Mouse (Mus musculus): ENCODE results near the gene Amigo3. TPM values are rescaled to one million over a fixed set of nuclear protein-coding genes. Genes with fewer than 3 reads are reported as not detected.

Amigo3 gene
- polyA plus RNA-seq, 1 experiment from 2014 or later: 1.5 TPM

DNA sequence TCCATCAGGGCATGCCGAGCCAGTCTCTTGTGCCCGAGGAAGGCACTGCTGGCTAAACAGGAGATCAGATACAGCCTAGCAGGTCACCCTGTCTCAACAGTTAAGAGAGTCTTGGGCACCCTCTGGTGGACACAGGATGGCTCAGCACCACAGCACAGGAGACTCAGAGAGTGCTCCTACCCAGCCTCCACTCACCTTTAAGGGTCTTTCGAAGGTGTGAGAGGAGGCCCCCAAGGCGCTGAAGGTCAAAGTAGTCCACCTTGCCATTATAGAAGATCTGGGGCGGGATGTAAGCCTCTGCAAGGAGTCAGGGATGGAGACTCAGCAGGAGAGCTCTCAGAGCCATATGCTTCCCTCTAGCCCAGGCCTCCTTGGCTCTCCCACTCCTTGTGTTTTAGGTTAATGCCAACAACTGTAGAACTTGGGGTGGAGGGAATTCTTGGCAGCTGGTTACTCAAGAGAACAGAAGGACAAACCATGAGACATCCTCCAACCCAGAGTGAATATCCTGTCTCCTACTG is 12.6 kb downstream of the Amigo3 start:
- Histone ChIP-seq H3K9me3 (replicated peaks) (no peaks in the 10 kb centered on the region), H3K9ac (no peak overlapping the region), H3K4me1 (replicated peaks) (peaks cover 36% of the 10 kb centered on the region), H3K4me2 (no peak overlapping the region), H3K27me3 (no peaks in the 10 kb centered on the region), H3K27ac (replicated peaks) (0 out of 2 replicates have a peak overlapping the region, but pooled peaks have one; percentile 6), H3K36me3 (replicated peaks) (peaks cover 100% of the 10 kb centered on the region), H3K4me3 (replicated peaks) (no peak overlapping the region)
- 40% methylated on average over 5 of the region's 5 CpGs for WGBS (ENCODE audit: insufficient replicate concordance)
- peak; percentile 42; the same call in 1 of the 2 replicates for ATAC-seq (ENCODE audit: insufficient read depth)

- ATAC-seq (ENCODE audit: insufficient read depth): no peak
- Histone ChIP-seq H3K27me3 (no peaks in the 10 kb centered on the region), H3K36me3 (replicated peaks) (peaks cover 100% of the 10 kb centered on the region), H3K9me3 (replicated peaks) (no peaks in the 10 kb centered on the region), H3K27ac (replicated peaks) (no peak overlapping the region), H3K4me3 (replicated peaks) (no peak overlapping the region), H3K4me1 (replicated peaks) (peaks cover 35% of the 10 kb centered on the region), H3K9ac (no peak overlapping the region), H3K4me2 (no peak overlapping the region)
- WGBS (ENCODE audit: insufficient replicate concordance): 87% methylated on average over 7 of the region's 7 CpGs
These were observed 14.2 kb downstream of the Amigo3 start for GRCm38 (mm10) chr9:108067199-108067598.

GRCm38 (mm10) chr9:108067900-108068299 is 14.9 kb downstream of the Amigo3 start:
- Histone ChIP-seq H3K27me3 (no peaks in the 10 kb centered on the region), H3K4me3 (replicated peaks) (no peak overlapping the region), H3K9ac (no peak overlapping the region), H3K9me3 (replicated peaks) (no peaks in the 10 kb centered on the region), H3K27ac (replicated peaks) (peak overlapping the region; percentile 33; the same call in 1 of the 2 replicates), H3K4me1 (replicated peaks) (peaks cover 34% of the 10 kb centered on the region), H3K36me3 (replicated peaks) (peaks cover 99% of the 10 kb centered on the region), H3K4me2 (no peak overlapping the region)
- 0 out of 2 replicates have a peak, but pooled peaks have one; percentile 30 for ATAC-seq (ENCODE audit: insufficient read depth)
- 26% methylated on average over 8 of the region's 8 CpGs for WGBS (ENCODE audit: insufficient replicate concordance)

DNA sequence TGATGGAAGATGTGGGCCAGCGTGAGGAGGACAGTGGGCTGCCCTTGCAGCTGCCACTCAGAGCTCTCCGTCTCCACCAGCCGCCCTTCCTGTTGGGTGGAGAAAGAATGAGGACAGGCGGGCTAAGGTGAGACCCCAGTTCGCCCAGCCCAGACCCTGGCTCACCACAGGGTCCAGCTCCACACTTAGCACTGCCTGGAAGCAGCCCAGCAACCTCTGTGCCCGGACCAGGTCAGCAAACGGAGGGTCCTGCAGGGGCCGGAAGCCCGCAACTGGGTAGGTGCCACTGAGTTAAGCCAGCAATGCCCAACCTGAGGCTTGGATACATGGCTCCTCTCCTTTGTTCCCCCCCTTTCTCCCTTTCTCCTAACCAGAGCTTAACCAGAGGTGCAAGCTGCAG is 16.0 kb downstream of the Amigo3 start:
- ATAC-seq (ENCODE audit: insufficient read depth): no peak
- no peak overlapping the region for H3K9ac ChIP-seq
- no peaks in the 10 kb centered on the region for H3K9me3 ChIP-seq (replicated peaks)
- no peaks in the 10 kb centered on the region for H3K27me3 ChIP-seq
- peaks cover 34% of the 10 kb centered on the region for H3K4me1 ChIP-seq (replicated peaks)
- H3K4me2 ChIP-seq: no peak overlapping the region
- peaks cover 99% of the 10 kb centered on the region for H3K36me3 ChIP-seq (replicated peaks)
- 93% methylated on average over 9 of the region's 9 CpGs for WGBS (ENCODE audit: insufficient replicate concordance)
- H3K27ac ChIP-seq (replicated peaks): 0 out of 2 replicates have a peak overlapping the region, but pooled peaks have one; percentile 33
- H3K4me3 ChIP-seq (replicated peaks): no peak overlapping the region

DNA sequence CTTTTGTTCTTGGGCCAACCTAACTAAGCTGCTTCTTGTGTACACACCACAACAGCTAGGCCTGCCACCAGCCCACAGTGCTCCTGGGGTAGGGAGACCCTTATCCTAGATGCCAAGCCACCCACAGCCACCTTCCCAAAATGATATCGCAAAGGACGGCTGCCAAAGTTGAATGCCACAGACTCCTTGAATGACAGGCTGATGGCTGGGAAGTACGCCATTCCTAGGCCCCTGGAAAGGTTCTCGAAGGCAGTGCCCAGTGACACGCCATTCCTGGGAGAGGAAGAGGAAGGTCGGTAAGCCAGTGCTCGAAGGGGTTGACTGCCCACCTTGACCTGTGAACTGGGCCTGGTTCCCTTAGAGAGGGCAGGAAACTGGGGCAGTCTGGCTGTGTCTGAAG is 16.6 kb downstream of the Amigo3 start:
- Histone ChIP-seq H3K27ac (replicated peaks) (no peak overlapping the region), H3K4me2 (no peak overlapping the region), H3K4me3 (replicated peaks) (no peak overlapping the region), H3K27me3 (no peaks in the 10 kb centered on the region), H3K9me3 (replicated peaks) (no peaks in the 10 kb centered on the region), H3K36me3 (replicated peaks) (peaks cover 99% of the 10 kb centered on the region), H3K4me1 (replicated peaks) (peaks cover 40% of the 10 kb centered on the region), H3K9ac (no peak overlapping the region)
- 90% methylated on average over 7 of the region's 7 CpGs for WGBS (ENCODE audit: insufficient replicate concordance)
- ATAC-seq (ENCODE audit: insufficient read depth): no peak

GRCm38 (mm10) chr9:108071801-108072200 is 18.8 kb downstream of the Amigo3 start:
- H3K27ac ChIP-seq (replicated peaks): peak overlapping the region; percentile 11; the same call in 1 of the 2 replicates
- no peak for ATAC-seq (ENCODE audit: insufficient read depth)
- no peak overlapping the region for H3K4me2 ChIP-seq
- no peak overlapping the region for H3K9ac ChIP-seq
- 69% methylated on average over 4 of the region's 4 CpGs for WGBS (ENCODE audit: insufficient replicate concordance)
- H3K4me3 ChIP-seq (replicated peaks): no peak overlapping the region
- peaks cover 96% of the 10 kb centered on the region for H3K36me3 ChIP-seq (replicated peaks)
- no peaks in the 10 kb centered on the region for H3K9me3 ChIP-seq (replicated peaks)
- peaks cover 54% of the 10 kb centered on the region for H3K4me1 ChIP-seq (replicated peaks)
- H3K27me3 ChIP-seq: no peaks in the 10 kb centered on the region

GRCm38 (mm10) chr9:108072481-108072924 is 19.5 kb downstream of the Amigo3 start:
- WGBS (ENCODE audit: insufficient replicate concordance): 86% methylated on average over 9 of the region's 9 CpGs
- Histone ChIP-seq H3K27ac (replicated peaks) (no peak overlapping the region), H3K4me2 (no peak overlapping the region), H3K27me3 (no peaks in the 10 kb centered on the region), H3K4me3 (replicated peaks) (no peak overlapping the region), H3K9me3 (replicated peaks) (no peaks in the 10 kb centered on the region), H3K4me1 (replicated peaks) (peaks cover 61% of the 10 kb centered on the region), H3K36me3 (replicated peaks) (peaks cover 96% of the 10 kb centered on the region), H3K9ac (no peak overlapping the region)
- no peak for ATAC-seq (ENCODE audit: insufficient read depth)

DNA sequence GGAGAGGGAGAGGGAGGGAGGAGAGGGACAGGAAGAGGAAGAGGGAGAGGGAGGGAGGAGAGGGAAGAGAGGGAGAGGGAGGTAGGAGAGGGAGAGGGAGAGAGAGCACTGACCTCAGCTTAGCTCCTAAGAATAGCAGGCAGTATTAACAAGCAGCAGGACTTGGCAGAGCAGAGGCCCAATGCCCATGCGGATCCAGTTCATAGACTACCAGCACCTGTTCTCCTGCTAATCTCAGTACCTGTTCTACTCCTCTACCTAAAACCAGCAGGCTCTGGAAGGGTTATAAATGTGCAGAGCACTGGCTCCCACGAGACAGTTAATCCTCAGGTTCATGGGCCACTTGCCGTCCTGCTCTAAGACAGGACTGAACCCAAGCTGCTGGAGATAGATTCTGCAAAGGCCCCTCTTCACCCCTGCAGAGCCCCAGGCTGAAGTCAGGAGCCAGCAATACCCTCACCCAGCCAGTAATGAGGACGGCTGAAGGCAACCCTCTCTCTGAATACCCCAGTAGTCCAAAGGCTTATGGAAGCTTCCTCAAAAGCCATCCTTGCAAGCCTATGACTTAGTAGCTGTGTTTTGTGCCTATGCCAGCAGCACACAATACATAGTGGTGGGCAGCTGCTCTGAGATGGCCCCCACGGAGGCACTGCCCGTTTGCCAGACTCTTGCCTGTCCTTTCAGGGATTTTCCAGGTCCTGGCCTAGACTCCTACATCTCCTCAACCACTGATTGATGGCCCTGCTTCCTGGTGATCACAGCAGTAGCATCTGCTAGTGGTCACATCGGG is 20.4 kb downstream of the Amigo3 start:
- no peaks in the 10 kb centered on the region for H3K27me3 ChIP-seq
- H3K4me1 ChIP-seq (replicated peaks): peaks cover 61% of the 10 kb centered on the region
- no peaks in the 10 kb centered on the region for H3K9me3 ChIP-seq (replicated peaks)
- H3K4me3 ChIP-seq (replicated peaks): no peak overlapping the region
- H3K9ac ChIP-seq: no peak overlapping the region; the same call in 1 of the 2 replicates
- H3K36me3 ChIP-seq (replicated peaks): peaks cover 92% of the 10 kb centered on the region
- H3K27ac ChIP-seq (replicated peaks): peak overlapping the region; percentile 24; the same call in 1 of the 2 replicates
- no peak overlapping the region for H3K4me2 ChIP-seq
- no peak for ATAC-seq (ENCODE audit: insufficient read depth)
- WGBS (ENCODE audit: insufficient replicate concordance): 79% methylated on average over 7 of the region's 7 CpGs

GRCm38 (mm10) chr9:108080168-108080567 is 27.2 kb downstream of the Amigo3 start, which contains the start of gene Mst1:
Gene Mst1 (plus strand): TSS chr9:108080436.
- ATAC-seq (ENCODE audit: insufficient read depth): peak; percentile 88
- H3K4me1 ChIP-seq (replicated peaks): peaks cover 86% of the 10 kb centered on the region
- peak within 1 kb of the TSS; percentile 89 for H3K9ac ChIP-seq
- H3K9me3 ChIP-seq (replicated peaks): no peaks in the 10 kb centered on the region
- H3K4me2 ChIP-seq: peak within 1 kb of the TSS; percentile 85
- peak within 1 kb of the TSS; percentile 70 for H3K4me3 ChIP-seq (replicated peaks)
- WGBS (ENCODE audit: insufficient replicate concordance): 11% methylated on average over 5 of the region's 5 CpGs
- peaks cover 65% of the 10 kb centered on the region for H3K36me3 ChIP-seq (replicated peaks)
- H3K27ac ChIP-seq (replicated peaks): peak within 1 kb of the TSS; percentile 99
- H3K27me3 ChIP-seq: peaks cover 3% of the 10 kb centered on the region; the same call in 1 of the 2 replicates

GRCm38 (mm10) chr9:108082549-108082948 is 29.6 kb downstream of the Amigo3 start:
- Histone ChIP-seq H3K36me3 (replicated peaks) (peaks cover 65% of the 10 kb centered on the region), H3K4me2 (peak overlapping the region; percentile 85), H3K9ac (peak overlapping the region; percentile 89), H3K4me1 (replicated peaks) (peaks cover 91% of the 10 kb centered on the region), H3K27me3 (peaks cover 3% of the 10 kb centered on the region; the same call in 1 of the 2 replicates), H3K27ac (replicated peaks) (peak overlapping the region; percentile 99), H3K9me3 (replicated peaks) (no peaks in the 10 kb centered on the region), H3K4me3 (replicated peaks) (peak overlapping the region; percentile 44)
- 13% methylated on average over 19 of the region's 19 CpGs for WGBS (ENCODE audit: insufficient replicate concordance)
- no peak for ATAC-seq (ENCODE audit: insufficient read depth)

DNA sequence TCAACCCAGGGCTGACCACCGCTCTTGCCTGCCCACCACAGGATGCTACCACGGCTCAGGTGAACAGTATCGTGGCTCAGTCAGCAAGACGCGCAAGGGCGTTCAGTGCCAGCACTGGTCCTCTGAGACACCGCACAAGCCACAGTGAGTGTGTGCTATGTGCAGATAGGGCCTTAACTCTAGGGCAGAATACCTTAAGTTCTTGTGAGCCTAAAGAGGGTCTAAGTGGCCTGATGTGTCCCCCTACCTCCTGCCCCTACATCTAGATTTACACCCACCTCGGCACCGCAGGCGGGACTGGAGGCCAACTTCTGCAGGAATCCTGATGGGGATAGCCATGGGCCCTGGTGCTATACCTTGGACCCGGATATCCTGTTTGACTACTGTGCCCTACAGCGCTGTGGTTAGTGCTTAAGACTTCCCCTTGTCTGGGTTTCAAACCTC is 30.1 kb downstream of the Amigo3 start, which contains the start of gene Rnf123:
Gene Rnf123 (minus strand): TSS at position 359 of the 444 bp plus-strand sequence.
- Histone ChIP-seq H3K27ac (replicated peaks) (peak within 1 kb of the TSS; percentile 99), H3K4me1 (replicated peaks) (peaks cover 91% of the 10 kb centered on the region), H3K4me3 (replicated peaks) (peak within 1 kb of the TSS; percentile 44), H3K9ac (peak within 1 kb of the TSS; percentile 89), H3K4me2 (peak within 1 kb of the TSS; percentile 85), H3K36me3 (replicated peaks) (peaks cover 66% of the 10 kb centered on the region), H3K27me3 (peaks cover 3% of the 10 kb centered on the region; the same call in 1 of the 2 replicates), H3K9me3 (replicated peaks) (no peaks in the 10 kb centered on the region)
- peak; percentile 10 for ATAC-seq (ENCODE audit: insufficient read depth)
- WGBS (ENCODE audit: insufficient replicate concordance): 13% methylated on average over 12 of the region's 12 CpGs

Data from liver, embryonic 15.5 days (tissue).